Mouse (Mus musculus): ENCODE data around the gene Ptx3. TPM values are rescaled to one million over a fixed set of nuclear protein-coding genes. Genes with fewer than 3 reads are reported as not detected.

The Ptx3 gene
- 11.2 and 12.0 TPM in 2 replicates for polyA plus RNA-seq (2014; fragmentation: Nextera tagmentation; extraction: Ambion mirVana)

DNA sequence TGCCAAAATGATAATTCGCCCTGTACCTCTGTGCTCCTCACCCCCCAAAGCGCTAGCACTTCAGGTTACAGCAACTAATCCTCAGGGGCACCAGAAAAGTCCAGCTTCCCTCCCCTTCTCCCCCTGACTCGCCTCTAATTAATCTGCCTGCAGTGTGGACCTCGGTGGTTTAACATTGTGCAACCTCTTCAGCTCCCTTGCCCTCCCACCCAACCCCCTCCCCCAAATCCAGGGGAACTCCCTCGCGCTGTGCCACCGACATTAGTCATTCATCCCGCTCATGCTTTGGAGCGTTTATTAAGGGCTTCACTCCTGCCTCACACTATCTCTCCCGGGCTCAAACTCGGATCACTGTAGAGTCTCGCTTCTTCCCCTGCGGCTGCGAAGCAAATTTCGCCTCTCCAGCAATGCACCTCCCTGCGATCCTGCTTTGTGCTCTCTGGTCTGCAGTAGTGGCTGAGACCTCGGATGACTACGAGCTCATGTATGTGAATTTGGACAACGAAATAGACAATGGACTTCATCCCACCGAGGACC, at the start of gene Ptx3:
Ptx3 (plus strand) TSS at position 256 of the 537 bp plus-strand sequence.
- ATAC-seq (ENCODE audit: low FRiP score, low TSS enrichment): no peak; the same call in 1 of the 2 replicates
- Histone ChIP-seq H3K27ac (ENCODE audit: low read depth, low read length) (peak within 1 kb of the TSS; percentile 85), H3K4me2 (replicated peaks; ENCODE audit: low read depth, low read length) (peak within 1 kb of the TSS; percentile 95), H3K27me3 (ENCODE audit: control insufficient read depth, insufficient read depth, low read length) (no peaks in the 10 kb centered on the region), H3K9ac (ENCODE audit: low read depth, low read length) (peak within 1 kb of the TSS; percentile 71), H3K4me3 (ENCODE audit: low read length) (peak within 1 kb of the TSS; percentile 59), H3K9me3 (ENCODE audit: control insufficient read depth, low read length) (no peaks in the 10 kb centered on the region), H3K4me1 (ENCODE audit: control insufficient read depth, insufficient read depth, low read length) (0 out of 2 replicates have a peak, but pooled peaks cover 4% of the 10 kb centered on the region), H3K36me3 (ENCODE audit: control insufficient read depth, insufficient read depth, low read length) (no peaks in the 10 kb centered on the region)
- 4% methylated on average over 20 of the region's 20 CpGs for WGBS

DNA sequence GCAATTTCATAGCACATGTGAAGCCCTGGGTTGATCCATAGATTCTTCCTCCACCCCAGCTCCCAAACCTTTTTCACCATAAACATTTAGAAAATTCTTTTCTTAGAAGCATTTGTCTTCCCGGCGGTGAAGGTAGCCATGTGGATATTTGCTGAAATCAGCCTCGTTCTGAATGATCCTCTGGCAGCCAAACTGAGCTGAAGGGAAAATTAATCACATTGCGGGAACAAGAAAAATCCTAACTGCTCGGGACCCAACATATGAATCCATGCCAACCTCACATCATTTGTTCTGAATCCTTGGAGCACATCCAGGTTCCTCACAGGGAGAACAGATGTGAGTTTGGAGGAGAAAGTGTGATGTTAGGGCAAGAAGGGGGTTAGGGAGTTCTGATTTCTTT, 46.8 kb upstream of the Ptx3 start:
- Histone ChIP-seq H3K4me2 (replicated peaks; ENCODE audit: low read depth, low read length) (no peak overlapping the region), H3K9me3 (ENCODE audit: control insufficient read depth, low read length) (no peaks in the 10 kb centered on the region), H3K4me3 (ENCODE audit: low read length) (no peak overlapping the region), H3K36me3 (ENCODE audit: control insufficient read depth, insufficient read depth, low read length) (no peaks in the 10 kb centered on the region), H3K27me3 (ENCODE audit: control insufficient read depth, insufficient read depth, low read length) (no peaks in the 10 kb centered on the region), H3K4me1 (ENCODE audit: control insufficient read depth, insufficient read depth, low read length) (no peaks in the 10 kb centered on the region), H3K27ac (ENCODE audit: low read depth, low read length) (no peak overlapping the region), H3K9ac (ENCODE audit: low read depth, low read length) (no peak overlapping the region)
- WGBS: 81% methylated on average over 5 of the region's 5 CpGs
- no peak for ATAC-seq (ENCODE audit: low FRiP score, low TSS enrichment)

DNA sequence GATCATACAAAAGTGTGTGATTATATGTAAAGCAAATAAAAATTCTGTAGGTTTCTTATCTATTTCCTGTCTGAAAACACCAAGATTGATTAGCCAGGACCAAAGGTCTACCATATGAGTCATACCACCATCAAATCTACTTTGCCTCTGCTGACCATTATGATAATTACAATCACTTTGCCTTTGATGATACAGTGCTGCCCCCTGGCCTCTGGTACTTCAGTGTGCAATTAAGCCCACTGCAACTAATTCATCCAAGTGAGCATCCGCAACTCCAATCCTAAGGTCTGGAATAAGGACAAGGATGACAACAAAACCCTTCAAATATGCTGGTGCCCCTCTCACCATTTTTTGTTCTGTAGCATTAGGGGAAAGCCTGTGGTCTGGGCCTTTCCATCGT, 40.1 kb upstream of the Ptx3 start:
- Histone ChIP-seq H3K27ac (ENCODE audit: low read depth, low read length) (no peak overlapping the region), H3K4me3 (ENCODE audit: low read length) (no peak overlapping the region), H3K27me3 (ENCODE audit: control insufficient read depth, insufficient read depth, low read length) (no peaks in the 10 kb centered on the region), H3K9ac (ENCODE audit: low read depth, low read length) (no peak overlapping the region), H3K9me3 (ENCODE audit: control insufficient read depth, low read length) (no peaks in the 10 kb centered on the region), H3K4me1 (ENCODE audit: control insufficient read depth, insufficient read depth, low read length) (no peaks in the 10 kb centered on the region), H3K4me2 (replicated peaks; ENCODE audit: low read depth, low read length) (no peak overlapping the region), H3K36me3 (ENCODE audit: control insufficient read depth, insufficient read depth, low read length) (no peaks in the 10 kb centered on the region)
- no peak for ATAC-seq (ENCODE audit: low FRiP score, low TSS enrichment)
- 77% methylated on average over 2 of the region's 2 CpGs for WGBS

DNA sequence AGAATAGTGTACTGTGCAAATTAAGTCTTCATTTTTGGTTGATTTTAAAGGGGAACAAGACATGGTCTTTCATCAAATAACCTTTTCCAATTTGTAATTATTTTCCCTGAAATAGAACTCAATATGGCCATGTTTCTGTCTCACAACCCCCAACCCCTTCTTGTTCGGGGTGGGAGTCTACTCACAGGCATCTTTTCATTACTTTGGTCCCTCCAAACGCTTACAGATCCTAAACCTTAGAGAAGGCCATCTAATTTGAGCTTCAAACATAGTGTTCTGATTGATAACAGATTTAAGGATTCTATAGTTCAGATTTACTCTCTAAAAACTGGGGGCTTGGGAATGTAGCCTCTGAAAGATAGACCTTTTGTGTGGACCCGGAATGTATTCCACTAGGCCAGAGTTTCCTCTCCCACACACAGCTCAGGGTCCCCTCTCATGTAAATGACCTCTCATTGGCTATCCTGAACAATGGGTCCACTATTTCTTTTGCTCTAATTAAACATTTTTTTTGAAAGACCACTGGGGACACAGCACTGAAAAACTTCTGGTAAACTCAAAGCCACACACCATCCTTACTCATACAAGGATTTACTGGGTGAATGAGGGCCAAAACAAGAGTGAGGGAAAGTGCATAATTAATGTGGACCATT, 25.7 kb upstream of the Ptx3 start:
- H3K9me3 ChIP-seq (ENCODE audit: control insufficient read depth, low read length): no peaks in the 10 kb centered on the region
- no peak overlapping the region for H3K27ac ChIP-seq (ENCODE audit: low read depth, low read length)
- H3K4me3 ChIP-seq (ENCODE audit: low read length): no peak overlapping the region
- no peak overlapping the region for H3K9ac ChIP-seq (ENCODE audit: low read depth, low read length)
- no peaks in the 10 kb centered on the region for H3K27me3 ChIP-seq (ENCODE audit: control insufficient read depth, insufficient read depth, low read length)
- ATAC-seq (ENCODE audit: low FRiP score, low TSS enrichment): no peak
- H3K36me3 ChIP-seq (ENCODE audit: control insufficient read depth, insufficient read depth, low read length): no peaks in the 10 kb centered on the region
- H3K4me1 ChIP-seq (ENCODE audit: control insufficient read depth, insufficient read depth, low read length): no peaks in the 10 kb centered on the region
- WGBS: 86% methylated on average over 3 of the region's 3 CpGs
- H3K4me2 ChIP-seq (replicated peaks; ENCODE audit: low read depth, low read length): no peak overlapping the region

DNA sequence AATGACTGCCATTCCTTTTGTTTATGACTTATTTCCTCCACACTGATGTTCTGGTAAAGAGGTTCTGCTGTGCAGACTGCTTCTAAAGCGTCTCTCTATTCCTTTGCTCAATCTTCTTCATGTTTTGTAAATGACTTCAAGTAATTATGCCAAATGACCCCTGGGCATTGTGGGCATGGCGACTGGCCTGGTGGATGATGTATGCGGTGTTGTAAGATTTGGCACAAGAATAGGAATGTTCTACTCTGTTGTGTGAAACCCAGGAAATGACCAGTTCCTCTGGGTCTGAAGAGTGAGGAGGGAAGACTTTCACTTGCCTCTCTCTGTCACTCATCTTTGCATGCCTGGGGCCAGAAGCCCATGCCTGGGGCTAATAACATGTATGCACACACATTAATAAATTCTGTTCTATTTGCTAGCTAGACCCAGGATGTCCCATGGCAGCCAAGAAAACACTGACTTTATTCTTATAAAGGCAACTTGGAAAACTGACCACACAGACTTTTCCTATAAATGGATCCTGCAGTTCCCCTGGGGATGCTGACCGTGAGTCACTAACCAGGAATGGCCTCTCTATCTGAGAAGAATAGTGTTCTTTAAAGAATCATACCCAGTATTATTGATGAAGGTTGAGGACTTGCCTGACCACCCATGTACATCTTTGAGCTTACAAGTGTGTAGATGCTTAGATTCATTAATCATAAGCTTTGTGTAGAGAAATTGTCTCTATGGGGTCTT, 10.7 kb upstream of the Ptx3 start:
- Histone ChIP-seq H3K9ac (ENCODE audit: low read depth, low read length) (no peak overlapping the region), H3K4me1 (ENCODE audit: control insufficient read depth, insufficient read depth, low read length) (no peaks in the 10 kb centered on the region), H3K9me3 (ENCODE audit: control insufficient read depth, low read length) (no peaks in the 10 kb centered on the region), H3K36me3 (ENCODE audit: control insufficient read depth, insufficient read depth, low read length) (no peaks in the 10 kb centered on the region), H3K4me2 (replicated peaks; ENCODE audit: low read depth, low read length) (no peak overlapping the region), H3K27ac (ENCODE audit: low read depth, low read length) (no peak overlapping the region), H3K27me3 (ENCODE audit: control insufficient read depth, insufficient read depth, low read length) (no peaks in the 10 kb centered on the region), H3K4me3 (ENCODE audit: low read length) (no peak overlapping the region)
- WGBS: 87% methylated on average over 4 of the region's 4 CpGs
- ATAC-seq (ENCODE audit: low FRiP score, low TSS enrichment): no peak

DNA sequence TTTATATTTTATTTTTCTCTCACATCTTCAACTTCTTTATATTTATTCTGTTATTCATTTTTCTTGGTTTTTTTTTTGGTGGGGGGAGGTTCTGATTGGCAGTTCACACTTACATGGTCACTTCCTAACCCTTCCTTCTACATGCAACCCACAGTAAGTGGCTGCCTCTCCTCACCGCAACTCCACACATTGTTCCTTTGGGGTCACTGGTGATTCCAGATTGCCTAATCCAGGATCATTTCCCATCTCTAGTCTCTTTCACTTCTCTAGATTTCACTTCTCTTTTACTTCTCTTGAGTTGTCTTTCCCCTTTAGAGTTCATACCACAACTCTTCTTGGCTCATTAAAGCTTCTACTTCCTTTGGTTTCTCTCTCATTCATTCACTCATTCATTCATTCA, 6.2 kb upstream of the Ptx3 start:
- ATAC-seq (ENCODE audit: low FRiP score, low TSS enrichment): no peak
- Histone ChIP-seq H3K27me3 (ENCODE audit: control insufficient read depth, insufficient read depth, low read length) (no peaks in the 10 kb centered on the region), H3K4me3 (ENCODE audit: low read length) (no peak overlapping the region), H3K4me1 (ENCODE audit: control insufficient read depth, insufficient read depth, low read length) (no peaks in the 10 kb centered on the region), H3K27ac (ENCODE audit: low read depth, low read length) (no peak overlapping the region), H3K4me2 (replicated peaks; ENCODE audit: low read depth, low read length) (no peak overlapping the region), H3K9ac (ENCODE audit: low read depth, low read length) (no peak overlapping the region), H3K36me3 (ENCODE audit: control insufficient read depth, insufficient read depth, low read length) (no peaks in the 10 kb centered on the region), H3K9me3 (ENCODE audit: control insufficient read depth, low read length) (no peaks in the 10 kb centered on the region)
- 91% methylated on average over 1 of the region's 1 CpGs for WGBS

DNA sequence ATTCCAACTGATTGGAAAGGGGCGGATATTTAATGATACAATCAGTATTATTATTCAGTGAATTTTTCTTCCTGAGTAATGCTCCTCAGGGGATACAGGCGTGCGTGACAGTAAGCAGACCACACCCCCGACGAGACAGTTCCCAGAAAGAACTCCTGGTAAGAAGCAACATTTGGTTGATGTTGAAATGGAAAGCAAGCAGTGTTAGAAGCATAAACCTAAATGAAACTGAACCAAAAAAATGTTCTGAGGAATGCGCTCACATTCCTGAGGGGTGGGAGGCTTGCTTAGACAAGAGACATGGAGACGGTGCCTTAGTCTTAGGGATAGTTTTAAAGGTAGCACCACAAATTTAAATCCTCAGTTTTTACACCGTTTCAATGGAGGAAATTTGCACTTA, 4.0 kb upstream of the Ptx3 start:
- ATAC-seq (ENCODE audit: low FRiP score, low TSS enrichment): no peak
- H3K4me2 ChIP-seq (replicated peaks; ENCODE audit: low read depth, low read length): no peak overlapping the region
- H3K27ac ChIP-seq (ENCODE audit: low read depth, low read length): no peak overlapping the region
- WGBS: 51% methylated on average over 8 of the region's 8 CpGs
- no peaks in the 10 kb centered on the region for H3K4me1 ChIP-seq (ENCODE audit: control insufficient read depth, insufficient read depth, low read length)
- no peaks in the 10 kb centered on the region for H3K9me3 ChIP-seq (ENCODE audit: control insufficient read depth, low read length)
- no peaks in the 10 kb centered on the region for H3K36me3 ChIP-seq (ENCODE audit: control insufficient read depth, insufficient read depth, low read length)
- no peak overlapping the region for H3K4me3 ChIP-seq (ENCODE audit: low read length)
- no peak overlapping the region for H3K9ac ChIP-seq (ENCODE audit: low read depth, low read length)
- no peaks in the 10 kb centered on the region for H3K27me3 ChIP-seq (ENCODE audit: control insufficient read depth, insufficient read depth, low read length)

DNA sequence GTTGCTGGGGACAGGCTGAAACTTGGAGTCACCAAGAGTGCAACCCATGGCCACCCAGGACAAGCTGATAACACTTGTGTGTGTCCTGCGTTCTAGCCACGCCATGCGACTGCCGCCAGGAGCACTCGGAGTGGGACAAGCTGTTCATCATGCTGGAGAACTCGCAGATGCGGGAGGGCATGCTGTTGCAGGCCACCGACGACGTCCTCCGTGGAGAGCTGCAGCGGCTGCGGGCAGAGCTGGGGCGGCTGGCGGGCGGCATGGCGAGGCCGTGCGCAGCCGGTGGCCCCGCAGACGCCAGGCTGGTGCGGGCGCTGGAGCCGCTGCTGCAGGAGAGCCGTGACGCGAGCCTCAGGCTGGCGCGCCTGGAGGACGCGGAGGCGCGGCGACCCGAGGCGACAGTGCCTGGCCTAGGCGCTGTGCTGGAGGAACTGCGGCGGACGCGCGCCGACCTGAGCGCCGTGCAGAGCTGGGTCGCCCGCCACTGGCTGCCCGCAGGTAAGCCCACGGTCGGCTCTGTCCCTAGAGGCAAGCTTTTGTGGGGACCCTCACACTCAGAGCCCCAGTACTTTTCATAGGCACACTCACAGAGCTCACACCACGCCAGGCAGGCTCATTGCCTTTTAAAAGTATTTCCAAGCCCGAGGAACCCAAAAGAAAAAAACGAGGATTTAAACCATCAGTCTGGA, 988 bp downstream of the Ptx3 start:
- Histone ChIP-seq H3K9me3 (ENCODE audit: control insufficient read depth, low read length) (no peaks in the 10 kb centered on the region), H3K27me3 (ENCODE audit: control insufficient read depth, insufficient read depth, low read length) (no peaks in the 10 kb centered on the region), H3K4me3 (ENCODE audit: low read length) (peak overlapping the region; percentile 59), H3K4me2 (replicated peaks; ENCODE audit: low read depth, low read length) (peak overlapping the region; percentile 95), H3K9ac (ENCODE audit: low read depth, low read length) (peak overlapping the region; percentile 71), H3K4me1 (ENCODE audit: control insufficient read depth, insufficient read depth, low read length) (0 out of 2 replicates have a peak, but pooled peaks cover 8% of the 10 kb centered on the region), H3K27ac (ENCODE audit: low read depth, low read length) (peak overlapping the region; percentile 85), H3K36me3 (ENCODE audit: control insufficient read depth, insufficient read depth, low read length) (no peaks in the 10 kb centered on the region)
- 0% methylated on average over 54 of the region's 54 CpGs for WGBS
- peak; percentile 81 for ATAC-seq (ENCODE audit: low FRiP score, low TSS enrichment)

Measured in kidney, embryonic 14.5 days (tissue).